Mouse (Mus musculus): ENCODE measurements around the gene Rab11fip4. TPM values are rescaled to one million over a fixed set of nuclear protein-coding genes. Genes with fewer than 3 reads are reported as not detected.

Gene Rab11fip4
- polyA plus RNA-seq, 1 experiment from 2014 or later: 24.0 TPM

DNA sequence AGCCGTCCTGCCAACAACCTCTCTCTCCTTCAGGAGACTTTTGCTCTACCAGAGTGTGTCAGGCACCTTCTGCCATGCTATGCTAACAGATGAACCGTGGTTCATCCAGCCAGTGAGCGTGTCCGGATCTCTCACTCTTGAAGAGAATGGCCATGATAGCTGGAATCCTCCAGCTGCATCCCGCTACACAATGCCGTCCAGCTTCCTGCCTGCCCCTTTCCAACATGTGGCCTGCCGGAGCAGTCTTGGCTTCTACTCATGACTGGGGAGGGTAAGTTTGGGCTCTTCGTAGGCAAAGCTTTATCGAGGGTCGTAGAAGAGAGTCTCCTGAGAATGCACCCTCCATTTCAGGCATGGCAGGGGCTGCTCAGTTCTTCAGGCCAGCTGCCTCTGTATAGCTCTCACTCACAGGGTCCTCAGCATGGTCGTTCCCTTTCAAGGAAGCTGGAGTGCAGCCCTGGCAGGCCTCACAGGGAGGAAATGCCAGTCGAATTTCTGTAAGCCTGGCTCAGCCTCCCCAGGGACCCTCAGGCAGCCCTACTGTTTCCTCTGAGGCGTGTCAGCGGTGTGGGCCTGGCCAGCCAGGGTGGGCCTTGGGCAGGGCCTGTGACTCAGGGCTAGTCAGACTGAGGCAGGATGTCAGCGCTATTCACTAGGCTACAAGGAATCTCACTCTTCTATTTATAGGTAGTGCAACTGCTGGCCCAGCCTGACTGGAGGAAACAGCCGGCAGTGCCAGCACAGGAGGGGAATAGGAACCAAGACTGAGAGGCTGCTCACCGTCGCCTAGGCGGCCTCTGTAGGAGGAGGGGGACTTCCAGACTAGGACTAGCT, 147.9 kb downstream of the Rab11fip4 start:
- Histone ChIP-seq H3K4me2 (replicated peaks) (no peak overlapping the region), H3K27ac (peak overlapping the region; percentile 53), H3K9me3 (ENCODE audit: control insufficient read depth, low read length) (no peaks in the 10 kb centered on the region), H3K4me3 (replicated peaks; ENCODE audit: low read length) (no peak overlapping the region), H3K36me3 (replicated peaks; ENCODE audit: control insufficient read depth, insufficient read depth) (no peaks in the 10 kb centered on the region), H3K4me1 (replicated peaks; ENCODE audit: control insufficient read depth, insufficient read depth, low read length) (peaks cover 4% of the 10 kb centered on the region; the same call in 1 of the 2 replicates), H3K9ac (no peak overlapping the region), H3K27me3 (ENCODE audit: control insufficient read depth, insufficient read depth, low read length) (no peaks in the 10 kb centered on the region)
- DNase-seq (ENCODE audit: low spot score): no peak
- no peak for ATAC-seq (ENCODE audit: low FRiP score)
- 67% methylated on average over 19 of the region's 19 CpGs for WGBS

DNA sequence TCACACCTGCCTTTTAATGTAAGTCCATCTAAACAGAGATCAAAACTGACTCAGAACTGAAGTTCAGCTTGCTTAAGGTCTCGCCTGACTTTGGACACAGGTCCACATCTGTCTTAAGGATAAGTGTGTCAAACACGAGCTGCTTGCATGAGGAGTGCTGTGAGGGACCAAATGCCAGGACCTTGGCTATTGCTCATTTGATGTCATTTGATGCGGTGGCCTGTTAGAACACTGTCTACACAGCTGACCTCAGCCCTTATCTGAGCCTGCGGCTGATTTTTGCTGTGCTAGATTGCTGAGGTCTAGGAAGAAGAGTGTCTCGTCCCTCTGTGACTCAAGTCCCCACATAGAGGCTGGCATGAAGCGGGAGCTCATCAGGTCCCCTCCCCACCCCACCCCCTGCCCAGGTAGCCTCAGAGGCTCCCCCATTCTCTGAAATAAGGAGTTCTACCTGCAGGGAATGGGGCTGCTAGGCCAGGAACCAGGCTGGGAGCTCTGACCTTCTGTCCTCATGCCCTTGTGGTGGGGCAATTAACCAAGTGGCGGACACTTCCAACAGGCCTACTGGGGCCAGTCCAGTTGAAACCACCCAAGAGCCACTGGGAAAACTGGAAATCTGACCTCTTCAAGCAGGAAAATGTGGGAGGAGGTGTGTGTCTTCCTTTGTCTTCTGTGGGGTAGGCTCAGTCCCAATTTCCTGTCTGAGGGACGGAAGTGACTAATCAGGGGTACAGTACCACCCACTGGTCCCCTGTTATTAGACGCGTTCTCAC, 149.9 kb downstream of the Rab11fip4 start:
- Histone ChIP-seq H3K27ac (no peak overlapping the region), H3K9me3 (ENCODE audit: control insufficient read depth, low read length) (no peaks in the 10 kb centered on the region), H3K9ac (no peak overlapping the region), H3K4me3 (replicated peaks; ENCODE audit: low read length) (no peak overlapping the region), H3K4me1 (replicated peaks; ENCODE audit: control insufficient read depth, insufficient read depth, low read length) (peaks cover 4% of the 10 kb centered on the region; the same call in 1 of the 2 replicates), H3K36me3 (replicated peaks; ENCODE audit: control insufficient read depth, insufficient read depth) (no peaks in the 10 kb centered on the region), H3K27me3 (ENCODE audit: control insufficient read depth, insufficient read depth, low read length) (no peaks in the 10 kb centered on the region), H3K4me2 (replicated peaks) (no peak overlapping the region)
- ATAC-seq (ENCODE audit: low FRiP score) (no peak), DNase-seq (ENCODE audit: low spot score) (no peak)
- 91% methylated on average over 10 of the region's 10 CpGs for WGBS

DNA sequence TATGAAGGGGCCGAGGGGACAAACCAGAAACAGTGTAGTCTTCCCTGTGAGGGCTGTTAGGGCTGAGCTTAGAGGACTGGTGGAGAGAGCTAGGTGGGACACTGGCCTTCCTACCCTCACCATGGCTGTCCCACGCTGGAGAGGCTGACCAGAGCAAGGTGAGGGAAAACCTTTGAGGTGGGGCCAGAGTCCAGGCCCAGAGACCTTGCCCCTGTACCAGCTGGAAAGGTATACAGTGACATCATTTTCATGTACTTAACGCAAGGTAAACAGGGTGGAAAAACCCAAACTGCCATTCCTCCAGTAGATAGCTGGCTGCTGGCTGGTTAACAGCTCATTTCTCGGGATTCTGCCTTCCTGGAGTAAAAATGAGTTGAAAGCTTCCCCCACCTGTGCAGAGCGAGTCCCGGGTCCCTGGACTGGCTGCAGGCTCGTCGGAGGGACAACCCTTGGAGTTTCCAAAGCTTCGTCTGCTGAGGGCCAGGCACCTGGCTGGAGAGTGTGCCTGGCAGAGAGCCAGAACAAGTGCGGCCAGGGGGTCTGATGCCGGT, 155.6 kb downstream of the Rab11fip4 start:
- no peak for DNase-seq (ENCODE audit: low spot score)
- Histone ChIP-seq H3K4me1 (replicated peaks; ENCODE audit: control insufficient read depth, insufficient read depth, low read length) (no peaks in the 10 kb centered on the region), H3K27me3 (ENCODE audit: control insufficient read depth, insufficient read depth, low read length) (no peaks in the 10 kb centered on the region), H3K9ac (no peak overlapping the region), H3K4me2 (replicated peaks) (no peak overlapping the region), H3K36me3 (replicated peaks; ENCODE audit: control insufficient read depth, insufficient read depth) (no peaks in the 10 kb centered on the region), H3K9me3 (ENCODE audit: control insufficient read depth, low read length) (no peaks in the 10 kb centered on the region), H3K4me3 (replicated peaks; ENCODE audit: low read length) (no peak overlapping the region), H3K27ac (no peak overlapping the region)
- WGBS: 91% methylated on average over 11 of the region's 11 CpGs
- no peak for ATAC-seq (ENCODE audit: low FRiP score)

MicroRNAs encoded within 50 kb of the gene (microRNA counts, 519-probe panel; counts per million panel counts)
- not detected for microRNA mmu-miR-193
- 4,309 counts per million, percentile 37 among the panel's probes with 10 or more counts for microRNA mmu-miR-365

Small RNA genes within 50 kb of the gene (microRNA-seq; reads per million reads assigned to microRNA genes)
- gene Mir193a (4.5 reads per million, percentile 20 among the genes with 10 or more reads in this experiment), gene Mir365-2 (1.1 reads per million)

Other genes starting within 250 kb of the Rab11fip4 start
- 7.7 and 9.1 TPM in 2 replicates for gene Omg, start 87.1 kb upstream of the Rab11fip4 start, polyA plus RNA-seq (2014; fragmentation: Nextera tagmentation; extraction: Ambion mirVana)
- 0.27 TPM in 1 of 2 replicates, not detected in the other for gene Evi2b, start 67.5 kb upstream of the Rab11fip4 start, polyA plus RNA-seq (2014; fragmentation: Nextera tagmentation; extraction: Ambion mirVana)
- 0.40 and 0.91 TPM in 2 replicates for gene Evi2, start 60.6 kb upstream of the Rab11fip4 start, polyA plus RNA-seq (2014; fragmentation: Nextera tagmentation; extraction: Ambion mirVana)
- gene Evi2a, start 60.6 kb upstream of the Rab11fip4 start, polyA plus RNA-seq (2014; fragmentation: Nextera tagmentation; extraction: Ambion mirVana): 3.1 and 3.7 TPM in 2 replicates

Data from hindbrain, embryonic 14.5 days (tissue).